Mouse (Mus musculus) T-helper 2 cell (primary cell): ENCODE measurements at regions not wholly inside any gene's neighbourhood (a gene's known extent, or its start where the extent isn't known, plus 50 kb on each side); places are given as distances from the start of the nearest gene placed in this dataset.

Experiments
- in situ Hi-C: fragments of 300-600 bp; cut with MboI, MseI; formaldehyde crosslinking; loops from one replicate; pipeline ENCODE4 v1.15.1; 2025; ENCODE audit warnings: high pct_unique_total_duplicates

DNA sequence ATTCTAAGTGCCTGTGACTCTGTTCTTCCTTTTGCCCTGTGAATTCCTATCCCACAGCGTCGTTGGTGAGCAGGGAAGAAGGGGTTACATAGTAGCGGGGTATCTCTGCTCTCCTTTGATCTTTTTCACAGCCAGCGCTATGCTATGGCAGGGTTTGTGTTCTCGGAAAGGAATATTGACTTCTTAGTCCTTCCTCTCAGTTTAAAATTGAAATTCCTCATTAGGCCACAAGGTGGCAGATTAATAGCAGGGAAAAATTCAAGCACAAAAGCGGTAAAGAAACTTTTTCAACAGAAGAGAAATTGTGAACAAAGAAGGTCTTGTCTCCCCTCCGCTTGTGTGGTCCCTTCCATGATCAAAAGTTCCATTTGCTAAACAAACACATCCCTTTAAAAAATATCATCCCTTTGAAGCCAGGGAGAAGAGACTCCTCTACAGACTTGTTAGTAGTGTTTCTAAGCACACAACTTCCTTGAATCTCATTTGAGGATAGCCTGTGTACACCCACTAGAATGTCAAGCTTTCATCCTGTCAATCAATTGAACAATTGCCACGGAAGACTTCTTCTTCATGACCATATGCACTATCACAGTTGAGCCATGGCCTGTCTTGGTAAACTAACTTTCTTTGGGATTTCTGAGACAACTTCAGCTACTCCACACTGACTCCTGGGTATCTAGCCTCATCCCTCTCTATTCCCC is 181.8 kb upstream of the Nampt start:
- in situ Hi-C loops = loop anchor here (5.0 kb wide), 1 partner anchor 255 kb away; no protein-coding TSS in a partner anchor

GRCm38 (mm10) chr12:32640591-32640990 is 178.8 kb upstream of the Nampt start:
- in situ Hi-C loops = no loop called here

DNA sequence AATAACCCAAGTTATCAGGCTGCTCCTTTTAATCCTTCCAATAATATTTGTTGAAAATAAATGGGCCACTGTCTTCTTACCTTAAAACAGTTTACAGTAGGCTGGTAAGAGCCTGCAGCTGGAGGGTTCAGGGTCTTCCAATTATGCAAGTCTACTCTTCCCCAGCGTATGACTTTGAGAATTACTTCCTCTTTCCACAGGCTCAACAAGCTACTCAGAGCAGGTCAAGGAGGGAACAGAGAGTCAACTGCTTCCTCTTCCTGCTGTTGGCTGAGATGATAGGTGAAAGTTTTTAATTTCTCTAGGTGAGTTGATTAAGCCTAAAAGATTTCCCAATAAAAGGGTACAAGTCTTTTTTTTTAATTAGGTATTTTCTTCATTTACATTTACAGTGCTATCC is 176.9 kb upstream of the Nampt start:
- in situ Hi-C loops = no loop called here

GRCm38 (mm10) chr12:32653096-32653495 is 166.2 kb upstream of the Nampt start:
- in situ Hi-C loops = no loop called here

DNA sequence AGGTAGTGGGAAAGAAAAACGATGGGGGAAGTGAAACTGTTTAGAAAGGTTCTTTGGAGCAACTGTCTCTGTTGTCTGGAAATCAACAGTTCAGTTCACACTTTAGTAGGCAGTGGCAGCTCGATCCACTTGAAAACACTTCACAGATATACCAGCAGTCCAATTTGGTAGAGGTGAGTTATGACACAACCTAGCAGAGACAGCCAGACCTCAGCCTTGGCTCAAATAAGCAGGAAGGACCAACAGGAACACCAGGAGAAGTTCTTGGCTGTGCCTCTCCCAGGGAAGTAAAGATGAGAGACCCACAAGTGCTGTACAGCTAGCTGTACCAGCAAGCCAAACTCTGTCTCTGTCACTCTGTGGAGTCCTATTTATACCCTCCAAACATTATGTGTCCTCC is 163.2 kb upstream of the Nampt start:
- in situ Hi-C loops = no loop called here

GRCm38 (mm10) chr12:32661782-32662413 is 157.4 kb upstream of the Nampt start:
- in situ Hi-C loops = no loop called here

DNA sequence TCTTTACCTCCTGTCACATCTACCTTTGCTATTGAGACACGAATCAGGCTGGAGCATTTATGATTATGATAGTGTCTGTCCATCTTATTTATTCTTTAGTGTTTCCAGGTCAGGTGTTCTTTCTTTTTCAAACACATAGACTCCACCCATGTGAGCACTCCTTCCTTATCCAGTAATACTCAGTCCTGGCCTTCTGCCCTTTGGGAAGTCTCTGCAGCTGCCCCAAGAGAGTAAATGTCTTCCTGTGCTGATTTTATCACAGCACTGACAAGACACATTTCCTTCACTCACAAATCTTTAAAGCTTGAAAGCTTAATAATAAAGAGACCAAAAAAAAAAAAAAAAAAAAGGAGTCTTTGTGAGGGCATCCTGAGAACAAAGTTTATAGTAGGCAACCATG is 153.3 kb upstream of the Nampt start:
- in situ Hi-C loops = no loop called here

- in situ Hi-C loops = no loop called here
Observed at GRCm38 (mm10) chr12:32677908-32678307, 141.4 kb upstream of the Nampt start.

- in situ Hi-C loops = no loop called here
Observed at GRCm38 (mm10) chr12:32678756-32679155, 140.6 kb upstream of the Nampt start.

DNA sequence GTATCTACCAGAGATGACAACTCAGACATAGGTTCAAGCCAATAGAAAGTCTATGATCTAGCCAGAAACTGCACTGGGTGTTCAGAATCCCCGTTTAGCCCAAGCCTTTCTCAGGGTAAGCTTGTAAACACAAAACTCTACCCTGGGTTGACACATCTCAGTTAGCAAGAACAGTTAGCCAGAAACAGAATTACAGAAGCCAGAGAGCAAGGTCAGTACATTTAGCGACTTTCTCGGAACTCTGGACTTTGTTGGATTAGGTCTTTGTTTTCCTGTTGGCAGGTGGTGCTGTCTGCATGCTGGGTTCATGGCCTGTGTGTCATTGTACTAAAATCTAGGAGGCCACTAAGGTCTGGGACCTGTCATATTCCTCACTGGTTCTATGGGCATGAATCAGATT is 137.4 kb upstream of the Nampt start:
- in situ Hi-C loops = no loop called here

- in situ Hi-C loops = no loop called here
Observed at GRCm38 (mm10) chr12:32683375-32683774, 136.0 kb upstream of the Nampt start.

GRCm38 (mm10) chr12:32685788-32686385 is 133.5 kb upstream of the Nampt start:
- in situ Hi-C loops = no loop called here

DNA sequence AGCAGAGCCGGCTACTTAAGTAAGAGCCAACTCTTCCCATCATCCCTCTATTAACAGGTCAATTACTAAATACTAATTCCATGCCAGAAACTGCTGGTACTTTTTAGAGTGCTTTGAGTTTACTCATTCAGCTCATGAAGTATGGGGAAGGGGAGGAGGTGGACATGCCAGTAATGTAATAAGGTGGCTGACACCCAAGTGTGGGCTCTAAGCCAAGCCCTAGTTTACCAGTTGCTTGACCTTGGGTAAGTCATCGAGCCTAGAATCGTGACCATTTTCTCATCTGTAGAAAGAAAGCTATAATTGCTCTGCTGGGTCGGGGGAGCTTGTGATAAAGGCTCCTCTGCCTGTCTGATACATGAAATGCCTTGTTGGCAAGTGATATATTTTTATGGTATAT is 130.0 kb upstream of the Nampt start:
- in situ Hi-C loops = no loop called here

GRCm38 (mm10) chr12:32690096-32690495 is 129.2 kb upstream of the Nampt start:
- in situ Hi-C loops = no loop called here

GRCm38 (mm10) chr12:32692081-32692819 is 127.1 kb upstream of the Nampt start:
- in situ Hi-C loops = no loop called here

DNA sequence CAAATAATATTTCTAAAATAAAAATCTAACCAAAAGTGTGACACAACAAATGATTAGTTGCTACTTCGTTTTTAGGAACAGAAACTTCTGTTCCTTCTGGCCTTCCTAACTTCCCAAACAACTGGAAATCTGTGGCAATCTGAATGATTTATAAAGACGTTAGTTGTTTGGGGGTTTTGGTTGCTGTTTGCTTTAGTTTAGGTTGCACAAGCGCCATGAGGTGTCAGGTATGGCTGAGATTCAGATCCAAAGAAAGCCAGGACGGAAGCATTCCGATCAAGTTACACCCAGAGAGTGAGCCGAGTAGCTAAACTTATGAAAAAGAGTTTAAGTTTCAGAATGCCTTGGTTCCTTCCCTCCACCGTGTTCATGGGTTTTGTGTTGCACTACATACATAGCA is 126.4 kb upstream of the Nampt start:
- in situ Hi-C loops = no loop called here

DNA sequence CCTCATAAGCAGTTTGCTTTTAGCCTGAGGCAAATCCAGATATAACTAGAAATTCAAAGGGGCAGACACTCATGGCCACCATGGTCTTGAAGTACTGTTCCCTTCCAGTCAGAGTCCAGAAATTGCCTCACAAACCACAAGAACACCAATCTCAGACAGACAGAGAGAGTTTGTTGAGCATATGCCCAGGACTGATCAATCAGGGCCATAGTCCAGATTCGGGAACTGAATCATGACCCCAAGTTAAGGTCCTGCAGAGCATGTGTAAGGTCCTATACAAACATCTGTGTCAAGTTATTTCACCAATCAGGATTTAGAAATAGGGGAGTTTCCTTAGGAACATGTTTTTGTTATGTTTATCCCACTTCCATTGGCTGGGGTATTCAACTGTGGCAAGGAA is 125.7 kb upstream of the Nampt start:
- in situ Hi-C loops = no loop called here

DNA sequence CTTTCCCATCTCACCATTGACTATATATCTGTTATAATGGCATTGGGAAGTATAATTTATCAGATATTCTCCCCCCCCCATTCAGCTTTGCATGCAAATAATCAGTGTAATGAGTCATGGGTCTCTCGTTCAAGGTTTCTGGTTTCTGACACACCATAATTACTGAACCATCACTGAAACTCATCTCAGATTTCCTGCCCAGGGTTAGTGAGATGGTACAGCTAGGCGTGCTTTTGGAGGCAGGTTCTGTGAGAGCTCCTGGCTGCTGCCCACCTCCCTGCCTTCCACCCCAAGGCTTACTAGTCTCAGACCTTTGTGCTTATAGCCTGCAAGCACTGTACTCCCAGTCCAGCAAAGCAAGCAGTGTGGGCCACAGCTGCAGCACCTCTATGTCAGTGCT is 122.5 kb upstream of the Nampt start:
- in situ Hi-C loops = no loop called here

- in situ Hi-C loops = no loop called here
Observed at GRCm38 (mm10) chr12:32709188-32709587, 110.2 kb upstream of the Nampt start.

- in situ Hi-C loops = no loop called here
Observed at GRCm38 (mm10) chr12:32717129-32717921, 102.0 kb upstream of the Nampt start.

GRCm38 (mm10) chr12:32719203-32719602 is 100.1 kb upstream of the Nampt start:
- in situ Hi-C loops = no loop called here
